Mouse (Mus musculus) ES-Bruce4 (cell line): ENCODE measurements at regions not wholly inside any gene's neighbourhood (a gene's known extent, or its start where the extent isn't known, plus 50 kb on each side); places are given as distances from the start of the nearest gene placed in this dataset.

Experiments used
- CTCF ChIP-seq: IDR thresholded peaks from one replicate; pipeline ENCODE4 v1.8.1; 2011; ENCODE audit warnings: low read depth, low read length
- POLR2A ChIP-seq: IDR thresholded peaks from one replicate; pipeline ENCODE4 v1.8.1; 2011; ENCODE audit warnings: low read length; ENCODE audit not compliant: insufficient read depth

DNA sequence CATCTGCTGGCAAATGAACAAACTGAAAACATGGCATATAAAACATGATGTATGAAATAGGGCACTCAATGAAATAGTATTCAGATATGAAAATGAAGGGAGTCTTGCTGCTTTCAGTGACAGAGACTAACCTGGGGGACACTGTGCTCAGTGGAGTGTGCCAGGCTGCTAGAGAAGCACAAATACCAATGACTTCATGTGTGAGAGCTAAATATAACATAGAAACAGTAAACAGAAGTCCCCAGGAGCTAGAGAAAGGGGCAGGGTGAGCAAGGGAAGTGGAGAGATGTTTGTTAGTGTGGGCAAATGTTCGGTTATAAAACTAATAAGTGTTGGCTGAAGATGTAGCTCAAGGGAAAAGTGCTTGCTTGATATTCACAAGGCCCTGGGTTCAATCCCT lies 293.2 kb upstream of the Jmjd1c start:
- TF ChIP-seq CTCF (no peak), POLR2A (no peak)
